Mouse (Mus musculus): Measurements from ENCODE around the gene Pdgfb.
A peak's percentile ranks its signal among the peaks of the same experiment; 100 is the strongest.

Gene Pdgfb

GRCm38 (mm10) chr15:80010182-80010558, 4.6 kb downstream of the Pdgfb start:
- DNase-seq (ENCODE audit: low read depth, low spot score), result no peak

GRCm38 (mm10) chr15:80009421-80010181, 5.2 kb downstream of the Pdgfb start:
- DNase-seq (ENCODE audit: low read depth, low spot score), result no peak

GRCm38 (mm10) chr15:80008461-80008860, 6.3 kb downstream of the Pdgfb start:
- no peak for DNase-seq (ENCODE audit: low read depth, low spot score)

- no peak for DNase-seq (ENCODE audit: low read depth, low spot score)
Observed at GRCm38 (mm10) chr15:80006156-80006555, 8.6 kb downstream of the Pdgfb start.

- no peak for DNase-seq (ENCODE audit: low read depth, low spot score)
Observed at GRCm38 (mm10) chr15:80005436-80005835, 9.3 kb downstream of the Pdgfb start.

GRCm38 (mm10) chr15:80004644-80005340, 10.0 kb downstream of the Pdgfb start:
- DNase-seq (ENCODE audit: low read depth, low spot score), result no peak

GRCm38 (mm10) chr15:80003581-80003980, 11.2 kb downstream of the Pdgfb start:
- DNase-seq (ENCODE audit: low read depth, low spot score), result no peak

- peak; percentile 74 for DNase-seq (ENCODE audit: low read depth, low spot score)
Observed at GRCm38 (mm10) chr15:80001601-80002000, 13.2 kb downstream of the Pdgfb start.

- DNase-seq (ENCODE audit: low read depth, low spot score), result no peak
Observed at GRCm38 (mm10) chr15:80000694-80001093, 14.1 kb downstream of the Pdgfb start.

GRCm38 (mm10) chr15:79997988-79998387, 16.8 kb downstream of the Pdgfb start:
- DNase-seq (ENCODE audit: low read depth, low spot score), result no peak

- no peak for DNase-seq (ENCODE audit: low read depth, low spot score)
Observed at GRCm38 (mm10) chr15:79996781-79997180, 18.0 kb downstream of the Pdgfb start.

- no peak for DNase-seq (ENCODE audit: low read depth, low spot score)
Observed at GRCm38 (mm10) chr15:79995552-79995951, 19.2 kb downstream of the Pdgfb start.

GRCm38 (mm10) chr15:79994566-79994965, 20.2 kb downstream of the Pdgfb start:
- DNase-seq (ENCODE audit: low read depth, low spot score), result no peak

- no peak for DNase-seq (ENCODE audit: low read depth, low spot score)
Observed at GRCm38 (mm10) chr15:79986182-79986581, 28.6 kb downstream of the Pdgfb start.

GRCm38 (mm10) chr15:79985471-79985870, 29.3 kb downstream of the Pdgfb start:
- no peak for DNase-seq (ENCODE audit: low read depth, low spot score)

- DNase-seq (ENCODE audit: low read depth, low spot score), result no peak
Observed at GRCm38 (mm10) chr15:79984152-79984551, 30.6 kb downstream of the Pdgfb start.

GRCm38 (mm10) chr15:79980716-79981115, 34.1 kb downstream of the Pdgfb start:
- DNase-seq (ENCODE audit: low read depth, low spot score), result no peak

- DNase-seq (ENCODE audit: low read depth, low spot score), result no peak
Observed at GRCm38 (mm10) chr15:79972186-79972585, 42.6 kb downstream of the Pdgfb start.

GRCm38 (mm10) chr15:79970940-79971339, 43.8 kb downstream of the Pdgfb start, which contains the start of gene Cbx7:
Gene Cbx7, minus strand, starts transcription at chr15:79971119.
- DNase-seq (ENCODE audit: low read depth, low spot score), result no peak

- DNase-seq (ENCODE audit: low read depth, low spot score), result no peak
Observed at GRCm38 (mm10) chr15:79970491-79970890, 44.3 kb downstream of the Pdgfb start.

- no peak for DNase-seq (ENCODE audit: low read depth, low spot score)
Observed at GRCm38 (mm10) chr15:79967346-79967745, 47.4 kb downstream of the Pdgfb start.

- no peak for DNase-seq (ENCODE audit: low read depth, low spot score)
Observed at GRCm38 (mm10) chr15:79964376-79964775, 50.4 kb downstream of the Pdgfb start.

GRCm38 (mm10) chr15:79962661-79963060, 52.1 kb downstream of the Pdgfb start:
- DNase-seq (ENCODE audit: low read depth, low spot score), result no peak
